8 mouse cellular contexts compared by ENCODE assay signal in genomic region chr2:174415001-174415730, GRCm38 (mm10). TPM values are rescaled to one million over a fixed set of nuclear protein-coding genes. Genes with fewer than 3 reads are reported as not detected.
DNase-seq lines count a peak whose midpoint lies in the region; ATAC-seq and TF ChIP-seq lines count a peak whose summit lies in the region.

No protein-coding gene starts in this region.

- peak overlapping the region; percentile 43 for H3K4me2 ChIP-seq in liver, embryonic 13.5 days

- intact Hi-C loops in left cerebral cortex, postnatal 25 days (cut with DNase I) = loop anchor here (5.0 kb wide), 1 partner anchor 78 kb away; no protein-coding TSS in a partner anchor

- H3K36me3 ChIP-seq in erythroblast, embryonic 14.5 days (ENCODE audit: control insufficient read depth) = peaks cover 33% of the 10 kb centered on the region
- no peaks in the 10 kb centered on the region for H3K36me3 ChIP-seq in testis, adult 2 months (ENCODE audit: control insufficient read depth, insufficient read depth, low read length)
- H3K36me3 ChIP-seq in liver, embryonic 13.5 days = peaks cover 24% of the 10 kb centered on the region

- no peak overlapping the region for H3K9ac ChIP-seq in liver, embryonic 13.5 days

- H3K4me3 ChIP-seq in erythroblast, embryonic 14.5 days (replicated peaks) = peak overlapping the region; percentile 89
- H3K4me3 ChIP-seq in testis, adult 2 months (ENCODE audit: control insufficient read depth, low read depth, low read length) = peak overlapping the region; percentile 99
- H3K4me3 ChIP-seq in liver, embryonic 13.5 days (replicated peaks) = peak overlapping the region; percentile 94

- no peaks in the 10 kb centered on the region for H3K9me3 ChIP-seq in erythroblast, embryonic 14.5 days (ENCODE audit: control insufficient read depth, low read length)
- no peaks in the 10 kb centered on the region for H3K9me3 ChIP-seq in liver, embryonic 13.5 days (replicated peaks)

- no peak overlapping the region for H3K27ac ChIP-seq in testis, adult 2 months (ENCODE audit: control insufficient read depth, insufficient read depth, low read depth, low read length)
- no peak overlapping the region for H3K27ac ChIP-seq in liver, embryonic 13.5 days

- 33% methylated on average over 18 of the region's 18 CpGs for WGBS in liver, embryonic 13.5 days (ENCODE audit: insufficient replicate concordance)

- no peak for DNase-seq in testis, postnatal 10 days (ENCODE audit: low spot score)
- DNase-seq in liver, embryonic 13.5 days = no peak
- no peak for DNase-seq in ovary, adult 18-20 months (ENCODE audit: low spot score)
- no peak for DNase-seq in left cerebral cortex, postnatal 25 days (ENCODE audit: low spot score in 2 of 2)
- no peak for DNase-seq in Muller cell, postnatal 12 days (ENCODE audit: inconsistent ontology term)

- no peak for TF ChIP-seq CTCF in testis, adult 2 months (IDR thresholded peaks at IDR 0.05; ENCODE audit: control insufficient read depth, insufficient read depth, insufficient replicate concordance, low read depth, low read length)

- no peak for ATAC-seq in erythroblast, adult 5-6 weeks (replicated peaks; ENCODE audit: low FRiP score, poor library complexity, severe bottlenecking)
- no peak for ATAC-seq in liver, embryonic 13.5 days (ENCODE audit: low read depth)

- H3K27me3 ChIP-seq in erythroblast, embryonic 14.5 days (ENCODE audit: control insufficient read depth) = no peaks in the 10 kb centered on the region
- no peaks in the 10 kb centered on the region for H3K27me3 ChIP-seq in testis, adult 2 months (ENCODE audit: control insufficient read depth, insufficient read depth, low read length)
- no peaks in the 10 kb centered on the region; the same call in 1 of the 2 replicates for H3K27me3 ChIP-seq in liver, embryonic 13.5 days

- no peak for TF ChIP-seq POLR2A in testis, adult 2 months (IDR thresholded peaks at IDR 0.05; ENCODE audit: control insufficient read depth, low read depth, low read length)

- H3K4me1 ChIP-seq in erythroblast, embryonic 14.5 days (ENCODE audit: control insufficient read depth) = peaks cover 45% of the 10 kb centered on the region
- H3K4me1 ChIP-seq in testis, adult 2 months (ENCODE audit: control insufficient read depth, insufficient read depth, low read length) = peaks cover 8% of the 10 kb centered on the region
- H3K4me1 ChIP-seq in liver, embryonic 13.5 days (replicated peaks) = peaks cover 45% of the 10 kb centered on the region

RNA-seq across cellular contexts. Expression of gene Nelfcd, which starts 0.4 kb away (rescaled TPM):
- polyA plus RNA-seq in erythroblast, embryonic 14.5 days (2012) = 8.3 and 8.7 TPM in 2 replicates
- total RNA-seq in erythroblast, adult 5-6 weeks (2015; ENCODE audit: low replicate concordance) = 6.9 and 17.3 TPM in 2 replicates
- 24.7 and 26.9 TPM in 2 replicates for total RNA-seq in erythroblast, adult 5-6 weeks (2017; ENCODE audit: low replicate concordance)
- polyA plus RNA-seq in testis, adult 2 months (2012; rRNA removed) = 25.8 and 28.4 TPM in 2 replicates
- polyA plus RNA-seq in liver, embryonic 13.5 days (2015; fragmentation: Nextera tagmentation; extraction: Ambion mirVana) = 75.2 and 82.0 TPM in 2 replicates
- total RNA-seq in left cerebral cortex, postnatal 25 days (2021) = 10 to 100 TPM; 45.0 to 46.0 TPM

RNA-seq across cellular contexts. Expression of gene Ctsz, which starts 23.7 kb away (rescaled TPM):
- 4.4 and 5.8 TPM in 2 replicates for polyA plus RNA-seq in erythroblast, embryonic 14.5 days (2012)
- total RNA-seq in erythroblast, adult 5-6 weeks (2015; ENCODE audit: low replicate concordance) = 16.7 and 43.5 TPM in 2 replicates
- total RNA-seq in erythroblast, adult 5-6 weeks (2017; ENCODE audit: low replicate concordance) = 51.3 and 55.3 TPM in 2 replicates
- polyA plus RNA-seq in testis, adult 2 months (2012; rRNA removed) = 9.3 and 10.2 TPM in 2 replicates
- 103 and 111 TPM in 2 replicates for polyA plus RNA-seq in liver, embryonic 13.5 days (2015; fragmentation: Nextera tagmentation; extraction: Ambion mirVana)
- total RNA-seq in left cerebral cortex, postnatal 25 days (2021) = 10 to 100 TPM; 27.4 to 31.6 TPM

RNA-seq across cellular contexts. Expression of gene Tubb1, which starts 35.3 kb away (rescaled TPM):
- 0.27 and 0.31 TPM in 2 replicates for polyA plus RNA-seq in erythroblast, embryonic 14.5 days (2012)
- not detected in 2 replicates for total RNA-seq in erythroblast, adult 5-6 weeks (2015; ENCODE audit: low replicate concordance)
- total RNA-seq in erythroblast, adult 5-6 weeks (2017; ENCODE audit: low replicate concordance) = 1.1 TPM in 2 replicates
- polyA plus RNA-seq in testis, adult 2 months (2012; rRNA removed) = 0.14 TPM in 1 of 2 replicates, not detected in the other
- polyA plus RNA-seq in liver, embryonic 13.5 days (2015; fragmentation: Nextera tagmentation; extraction: Ambion mirVana) = 36.2 and 38.2 TPM in 2 replicates
- total RNA-seq in left cerebral cortex, postnatal 25 days (2021) = not detected

RNA-seq across cellular contexts. Expression of gene Atp5e, which starts 48.7 kb away (rescaled TPM):
- 23.3 and 35.9 TPM in 2 replicates for polyA plus RNA-seq in erythroblast, embryonic 14.5 days (2012)
- total RNA-seq in erythroblast, adult 5-6 weeks (2015; ENCODE audit: low replicate concordance) = 128 and 133 TPM in 2 replicates
- total RNA-seq in erythroblast, adult 5-6 weeks (2017; ENCODE audit: low replicate concordance) = 99.0 and 117 TPM in 2 replicates
- polyA plus RNA-seq in testis, adult 2 months (2012; rRNA removed) = 286 and 350 TPM in 2 replicates
- polyA plus RNA-seq in liver, embryonic 13.5 days (2015; fragmentation: Nextera tagmentation; extraction: Ambion mirVana) = 445 and 472 TPM in 2 replicates
- total RNA-seq in left cerebral cortex, postnatal 25 days (2021) = 100 to 1,000 TPM; 323 to 342 TPM

RNA-seq across cellular contexts. Expression of gene Prelid3b, which starts 57.7 kb away (rescaled TPM):
- 2.9 and 4.6 TPM in 2 replicates for polyA plus RNA-seq in erythroblast, embryonic 14.5 days (2012)
- total RNA-seq in erythroblast, adult 5-6 weeks (2015; ENCODE audit: low replicate concordance) = 30.3 and 40.0 TPM in 2 replicates
- total RNA-seq in erythroblast, adult 5-6 weeks (2017; ENCODE audit: low replicate concordance) = 44.6 and 48.1 TPM in 2 replicates
- 43.1 and 46.1 TPM in 2 replicates for polyA plus RNA-seq in testis, adult 2 months (2012; rRNA removed)
- 115 and 131 TPM in 2 replicates for polyA plus RNA-seq in liver, embryonic 13.5 days (2015; fragmentation: Nextera tagmentation; extraction: Ambion mirVana)
- total RNA-seq in left cerebral cortex, postnatal 25 days (2021) = 10 to 100 TPM; 44.1 to 44.4 TPM

Comparison
In these comparisons a context has a peak if more than half of its experiments do, and no peak if none do; other contexts are left out.
1. RNA of gene Tubb1, which starts 35.3 kb away (polyA plus RNA-seq): 36.2 to 38.2 TPM in liver, embryonic 13.5 days; 0.27 to 0.31 TPM in erythroblast, embryonic 14.5 days and 0.14 TPM in testis, adult 2 months; every median in the first group is over 10 times any median in the second.
2. Peak in every context shown above with its lines, with median percentiles within 50 percentile points of each other: H3K4me3 ChIP-seq.